Mouse (Mus musculus) liver, embryonic 14.5 days (tissue): Measurements from ENCODE around the gene Whrn. TPM values are rescaled to one million over a fixed set of nuclear protein-coding genes. Genes with fewer than 3 reads are reported as not detected.

Experiments
- ATAC-seq: fragments of 200-750 bp; cut with Nextera tagmentation; 2 replicates; pipeline ENCODE4 v1.8.0; 2017; ENCODE audit warnings: moderate number of reproducible peaks, mild to moderate bottlenecking, moderate library complexity; ENCODE audit not compliant: insufficient read depth
- DNase-seq, 3 experiments: peaks; one replicate each; pipeline ENCODE4 v3.0.0-alpha.2; 2012 to 2013; ENCODE audit warnings: low read depth in 3 of 3, low spot score in 3 of 3
- H3K27ac ChIP-seq: fragments of 300-500 bp; sonication (generic); 2 replicates; pipeline ENCODE4 v1.5.1; 2014; ENCODE audit warnings: moderate library complexity, mild to moderate bottlenecking, control low read depth, inconsistent platforms
- H3K27me3 ChIP-seq: fragments of 300-500 bp; sonication (generic); 2 replicates; pipeline ENCODE4 v1.6.1; 2014; ENCODE audit warnings: mild to moderate bottlenecking, low read length, moderate library complexity; ENCODE audit not compliant: control insufficient read depth, insufficient read depth
- H3K36me3 ChIP-seq: fragments of 300-500 bp; sonication (generic); replicated peaks from 2 replicates; pipeline ENCODE4 v1.6.1; 2014; ENCODE audit warnings: low read depth; ENCODE audit not compliant: control insufficient read depth, insufficient read depth
- H3K4me1 ChIP-seq, 2 experiments: fragments of 200-500 bp in 1 of 2; fragments of 300-500 bp in 1 of 2; sonication (generic) in 1 of 2; replicated peaks; 2 replicates each; pipeline ENCODE4 v1.6.1; 2012 to 2014; ENCODE audit warnings: antibody characterized with exemption in 1 of 2, inconsistent platforms in 1 of 2, low read length in 1 of 2; ENCODE audit not compliant: control insufficient read depth in 2 of 2, insufficient read depth in 2 of 2
- H3K4me2 ChIP-seq: fragments of 300-500 bp; sonication (generic); 2 replicates; pipeline ENCODE4 v1.6.1; 2014; ENCODE audit warnings: low read depth, mild to moderate bottlenecking, control low read depth, moderate library complexity
- H3K4me3 ChIP-seq, 2 experiments: fragments of 200-500 bp in 1 of 2; fragments of 300-500 bp in 1 of 2; sonication (generic) in 1 of 2; 2 replicates each; pipeline ENCODE4 v1.5.1; 2012 to 2014; ENCODE audit warnings: low read depth in 2 of 2, low read length in 2 of 2, mild to moderate bottlenecking in 2 of 2, control low read depth in 1 of 2, inconsistent platforms in 1 of 2, moderate library complexity in 1 of 2; ENCODE audit not compliant: insufficient read depth in 1 of 2
- H3K9ac ChIP-seq: fragments of 300-500 bp; sonication (generic); replicated peaks from 2 replicates; pipeline ENCODE4 v1.6.1; 2014; ENCODE audit warnings: mild to moderate bottlenecking, control low read depth, moderate library complexity
- H3K9me3 ChIP-seq: fragments of 300-500 bp; sonication (generic); 2 replicates; pipeline ENCODE4 v1.6.1; 2016; ENCODE audit warnings: low read length, mixed read lengths; ENCODE audit not compliant: control insufficient read depth
- CTCF ChIP-seq: IDR thresholded peaks from 2 replicates; pipeline ENCODE4 v1.5.1; 2016; ENCODE audit warnings: antibody characterized with exemption, low read depth, control low read depth
- EP300 ChIP-seq: IDR thresholded peaks from 2 replicates; pipeline ENCODE4 v1.6.1; 2016; ENCODE audit warnings: antibody characterized with exemption, low read depth
- WGBS: fragments of 180-500 bp; shearing (Covaris S2); extraction: QIAGEN DNeasy Blood & Tissue Kit; methylation state at CpG from one replicate; pipeline ENCODE4 v1.1.7; 2014; ENCODE audit not compliant: insufficient replicate concordance; 5-methylcytosine and 5-hydroxymethylcytosine counted together
- polyA plus RNA-seq, 2 experiments: library from polyadenylated mRNA; depleted of rRNA in 1 of 2; stranded (reverse) in 1 of 2; unstranded in 1 of 2; fragments of >200 nt; fragmentation: Nextera tagmentation in 1 of 2; extraction: Ambion mirVana in 1 of 2; gene quantifications; 2 replicates each; pipeline versions ENCODE4 v1.2.1 to v1.2.3; 2012 to 2014

The Whrn gene
- polyA plus RNA-seq, 2 experiments, result 0.29 to 0.61 TPM

- WGBS, result 6% methylated on average over 8 of the region's 8 CpGs
- no peak overlapping the region for H3K27ac ChIP-seq
- H3K9me3 ChIP-seq, result no peaks in the 10 kb centered on the region
- peak; percentile 86 for TF ChIP-seq CTCF
- no peak for TF ChIP-seq EP300
- H3K27me3 ChIP-seq, result peaks cover 2% of the 10 kb centered on the region
- H3K36me3 ChIP-seq, result no peaks in the 10 kb centered on the region
- no peak overlapping the region; a peak in 1 of 4 replicates for H3K4me3 ChIP-seq
- no peak overlapping the region; the same call in 1 of the 2 replicates for H3K4me2 ChIP-seq
- H3K4me1 ChIP-seq, result peaks cover 9 to 32% of the 10 kb centered on the region in 2 experiments
- no peak for DNase-seq
- no peak for ATAC-seq
- H3K9ac ChIP-seq, result no peak overlapping the region
Measured at GRCm38 (mm10) chr4:63408649-63409048, 87.1 kb downstream of the Whrn start.

GRCm38 (mm10) chr4:63408247-63408646 is 87.5 kb downstream of the Whrn start:
- H3K9me3 ChIP-seq, result no peaks in the 10 kb centered on the region
- TF ChIP-seq EP300, result no peak
- TF ChIP-seq CTCF, result no peak
- H3K36me3 ChIP-seq, result no peaks in the 10 kb centered on the region
- no peak overlapping the region for H3K4me3 ChIP-seq
- 61% methylated on average over 7 of the region's 7 CpGs for WGBS
- peaks cover 2% of the 10 kb centered on the region for H3K27me3 ChIP-seq
- no peak overlapping the region for H3K4me2 ChIP-seq
- H3K9ac ChIP-seq, result no peak overlapping the region
- H3K4me1 ChIP-seq, result peaks cover 13 to 36% of the 10 kb centered on the region in 2 experiments
- DNase-seq (no peak), ATAC-seq (no peak)
- H3K27ac ChIP-seq, result no peak overlapping the region

DNA sequence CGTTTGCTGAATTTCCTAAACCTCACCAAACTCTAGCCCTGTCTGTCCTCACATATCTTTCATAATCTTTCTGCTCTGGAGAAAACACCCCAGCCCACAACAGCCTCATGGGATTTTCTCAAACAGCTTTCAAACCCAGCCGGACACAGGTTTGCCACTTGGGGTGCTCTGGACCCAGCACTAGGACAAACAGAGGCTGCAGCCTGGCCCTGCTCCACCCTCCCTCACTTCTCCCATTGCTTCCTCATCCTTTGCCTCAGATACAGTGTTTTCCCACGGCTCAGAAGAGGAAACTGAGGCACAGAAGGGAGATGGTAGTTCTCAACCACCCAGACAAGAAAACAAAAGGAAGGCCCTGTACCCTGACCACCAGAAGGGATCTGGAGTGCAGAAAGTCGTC is 90.1 kb downstream of the Whrn start:
- no peak overlapping the region for H3K4me3 ChIP-seq
- H3K27me3 ChIP-seq, result no peaks in the 10 kb centered on the region; the same call in 1 of the 2 replicates
- no peaks in the 10 kb centered on the region for H3K36me3 ChIP-seq
- no peak for ATAC-seq
- 39% methylated on average over 4 of the region's 4 CpGs for WGBS
- H3K4me2 ChIP-seq, result no peak overlapping the region
- DNase-seq, result no peak
- H3K9ac ChIP-seq, result no peak overlapping the region
- peaks cover 22 to 51% of the 10 kb centered on the region in 2 experiments for H3K4me1 ChIP-seq
- no peaks in the 10 kb centered on the region for H3K9me3 ChIP-seq
- no peak for TF ChIP-seq EP300
- TF ChIP-seq CTCF, result no peak
- no peak overlapping the region for H3K27ac ChIP-seq

GRCm38 (mm10) chr4:63405051-63405450 is 90.7 kb downstream of the Whrn start:
- TF ChIP-seq EP300 (no peak), CTCF (no peak)
- no peak overlapping the region for H3K4me2 ChIP-seq
- no peak overlapping the region for H3K9ac ChIP-seq

GRCm38 (mm10) chr4:63404205-63404604 is 91.6 kb downstream of the Whrn start:
- WGBS, result 39% methylated on average over 7 of the region's 7 CpGs
- H3K27me3 ChIP-seq, result no peaks in the 10 kb centered on the region; the same call in 1 of the 2 replicates
- no peaks in the 10 kb centered on the region for H3K9me3 ChIP-seq
- no peaks in the 10 kb centered on the region for H3K36me3 ChIP-seq
- no peak overlapping the region for H3K9ac ChIP-seq
- no peak for ATAC-seq
- H3K27ac ChIP-seq, result no peak overlapping the region
- H3K4me2 ChIP-seq, result no peak overlapping the region
- TF ChIP-seq CTCF, result no peak
- no peak for TF ChIP-seq EP300
- DNase-seq, result no peak
- peaks cover 25 to 57% of the 10 kb centered on the region in 2 experiments for H3K4me1 ChIP-seq
- no peak overlapping the region for H3K4me3 ChIP-seq

More at GRCm38 (mm10) chr4:63405051-63405450, 90.7 kb downstream of the Whrn start:
- ATAC-seq (peak; percentile 17; the same call in 1 of the 2 replicates), DNase-seq (no peak)
- Histone ChIP-seq H3K9me3 (no peaks in the 10 kb centered on the region), H3K27me3 (no peaks in the 10 kb centered on the region; the same call in 1 of the 2 replicates), H3K27ac (no peak overlapping the region), H3K4me3 (no peak overlapping the region), H3K36me3 (no peaks in the 10 kb centered on the region), H3K4me1 (peaks cover 22 to 56% of the 10 kb centered on the region in 2 experiments)
- 15% methylated on average over 7 of the region's 7 CpGs for whole genome bisulfite sequencing
